8 mouse cellular contexts compared by ENCODE assay signal in the genomic region with DNA sequence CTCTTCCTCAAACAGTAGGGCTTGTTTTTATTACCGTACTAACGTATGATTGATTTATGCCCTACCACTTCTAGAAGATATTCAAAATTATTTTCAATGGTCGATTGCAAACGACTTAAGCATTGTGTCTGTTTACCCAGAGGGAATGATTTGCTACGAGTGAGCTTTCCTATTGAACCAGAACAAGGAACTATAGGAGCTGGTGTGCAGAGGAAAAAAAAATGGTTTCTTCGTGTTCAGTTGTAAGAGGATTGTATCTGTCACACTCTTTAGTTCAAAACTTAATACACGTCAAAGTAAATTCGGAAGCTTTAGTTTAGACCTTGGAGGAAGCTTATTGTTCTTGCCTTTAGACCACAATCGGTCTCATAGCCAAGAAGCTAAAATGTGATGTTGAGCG. TPM values are rescaled to one million over a fixed set of nuclear protein-coding genes. Genes with fewer than 3 reads are reported as not detected.
DNase-seq lines count a peak whose midpoint lies in the region; ATAC-seq and TF ChIP-seq lines count a peak whose summit lies in the region.

No protein-coding gene starts in this region.

- TF ChIP-seq CTCF in small intestine, adult 2 months (IDR thresholded peaks at IDR 0.05; ENCODE audit: extremely low read depth, insufficient read length, insufficient replicate concordance, low read depth, low read length), result no peak

- no peaks in the 10 kb centered on the region for H3K36me3 ChIP-seq in lung, embryonic 16.5 days (ENCODE audit: control insufficient read depth, insufficient read depth, low read length)
- H3K36me3 ChIP-seq in erythroblast, embryonic 14.5 days (ENCODE audit: control insufficient read depth), result peaks cover 15% of the 10 kb centered on the region
- H3K36me3 ChIP-seq in limb, embryonic 13.5 days, result no peaks in the 10 kb centered on the region
- H3K36me3 ChIP-seq in small intestine, adult 2 months (ENCODE audit: control insufficient read depth, insufficient read depth, low read length), result 0 out of 2 replicates have a peak, but pooled peaks cover 1% of the 10 kb centered on the region

- H3K27ac ChIP-seq in lung, embryonic 16.5 days (ENCODE audit: low read length), result peak overlapping the region; percentile 77
- peak overlapping the region; percentile 40; the same call in 1 of the 2 replicates for H3K27ac ChIP-seq in limb, embryonic 13.5 days
- peak overlapping the region; percentile 87 for H3K27ac ChIP-seq in small intestine, adult 2 months (ENCODE audit: insufficient read depth, low read depth, low read length)

- peak overlapping the region; percentile 62 for H3K4me2 ChIP-seq in lung, embryonic 16.5 days (ENCODE audit: low read depth, low read length)
- H3K4me2 ChIP-seq in limb, embryonic 13.5 days (replicated peaks), result peak overlapping the region; percentile 61

- ATAC-seq in lung, embryonic 16.5 days (ENCODE audit: low read depth), result 0 out of 2 replicates have a peak, but pooled peaks have one; percentile 2
- ATAC-seq in limb, embryonic 13.5 days (ENCODE audit: low FRiP score, low read depth), result peak; percentile 2; the same call in 1 of the 2 replicates

- 17% methylated on average over 10 of the region's 10 CpGs for WGBS in lung, embryonic 16.5 days
- 25% methylated on average over 10 of the region's 10 CpGs for WGBS in limb, embryonic 13.5 days
- WGBS in small intestine, adult 2 months, result 4% methylated on average over 10 of the region's 10 CpGs

- no peaks in the 10 kb centered on the region for H3K27me3 ChIP-seq in lung, embryonic 16.5 days (ENCODE audit: control insufficient read depth, insufficient read depth, low read depth, low read length)
- H3K27me3 ChIP-seq in erythroblast, embryonic 14.5 days (ENCODE audit: control insufficient read depth), result no peaks in the 10 kb centered on the region
- no peaks in the 10 kb centered on the region for H3K27me3 ChIP-seq in limb, embryonic 13.5 days
- H3K27me3 ChIP-seq in small intestine, adult 2 months (ENCODE audit: control insufficient read depth, insufficient read depth, low read length), result no peaks in the 10 kb centered on the region

- H3K4me1 ChIP-seq in lung, embryonic 16.5 days (replicated peaks; ENCODE audit: control insufficient read depth, insufficient read depth, low read length), result peaks cover 14% of the 10 kb centered on the region
- H3K4me1 ChIP-seq in erythroblast, embryonic 14.5 days (ENCODE audit: control insufficient read depth), result peaks cover 31% of the 10 kb centered on the region
- H3K4me1 ChIP-seq in limb, embryonic 13.5 days, result peaks cover 21% of the 10 kb centered on the region
- peaks cover 11% of the 10 kb centered on the region; the same call in 1 of the 2 replicates for H3K4me1 ChIP-seq in small intestine, adult 2 months (ENCODE audit: control insufficient read depth, insufficient read depth, insufficient read length, low read length)

- no peak for DNase-seq in lung, postnatal 4 days
- no peak for DNase-seq in ovary, adult 18-20 months (ENCODE audit: low spot score)
- DNase-seq in gastrocnemius, adult 8-10 months (ENCODE audit: low spot score in 2 of 2), result no peak
- no peak for DNase-seq in cerebellum, adult 9-11 months

- H3K9ac ChIP-seq in lung, embryonic 16.5 days (ENCODE audit: low read length), result peak overlapping the region; percentile 72
- H3K9ac ChIP-seq in limb, embryonic 13.5 days, result peak overlapping the region; percentile 72

- no peaks in the 10 kb centered on the region for H3K9me3 ChIP-seq in lung, embryonic 16.5 days (ENCODE audit: control insufficient read depth, low read length)
- H3K9me3 ChIP-seq in erythroblast, embryonic 14.5 days (ENCODE audit: control insufficient read depth, low read length), result no peaks in the 10 kb centered on the region
- no peaks in the 10 kb centered on the region for H3K9me3 ChIP-seq in limb, embryonic 13.5 days

- TF ChIP-seq POLR2A in small intestine, adult 2 months (IDR thresholded peaks at IDR 0.05; ENCODE audit: low read depth, low read length), result no peak

- peak overlapping the region; percentile 78 for H3K4me3 ChIP-seq in lung, embryonic 16.5 days (ENCODE audit: low read length)
- H3K4me3 ChIP-seq in erythroblast, embryonic 14.5 days (replicated peaks), result peak overlapping the region; percentile 94
- H3K4me3 ChIP-seq in limb, embryonic 13.5 days, result peak overlapping the region; percentile 84
- H3K4me3 ChIP-seq in small intestine, adult 2 months (ENCODE audit: low read depth, low read length), result peak overlapping the region; percentile 87

RNA-seq across cellular contexts. Expression of a gene that starts 28.4 kb away (rescaled TPM):
- polyA plus RNA-seq in lung, embryonic 16.5 days (2015; fragmentation: Nextera tagmentation; extraction: Ambion mirVana), result 43.4 and 46.4 TPM in 2 replicates
- polyA plus RNA-seq in erythroblast, embryonic 14.5 days (2012), result 0.67 and 0.74 TPM in 2 replicates
- polyA plus RNA-seq in limb, embryonic 13.5 days (2015; fragmentation: Nextera tagmentation; extraction: Ambion mirVana), result 35.5 and 36.8 TPM in 2 replicates
- polyA plus RNA-seq in small intestine, adult 2 months (2012; rRNA removed), result 43.4 and 112 TPM in 2 replicates
- total RNA-seq in gastrocnemius, adult 8-10 months (2022), result 100 to 1,000 TPM in 1 of 4 experiments, 10 to 100 TPM in 3; 89.7 to 104 (median 97.1) TPM

RNA-seq across cellular contexts. Expression of a gene that starts 58.5 kb away (rescaled TPM):
- 0.04 and 0.18 TPM in 2 replicates for polyA plus RNA-seq in lung, embryonic 16.5 days (2015; fragmentation: Nextera tagmentation; extraction: Ambion mirVana)
- not detected in 2 replicates for polyA plus RNA-seq in erythroblast, embryonic 14.5 days (2012)
- 0.05 TPM in 1 of 2 replicates, not detected in the other for polyA plus RNA-seq in limb, embryonic 13.5 days (2015; fragmentation: Nextera tagmentation; extraction: Ambion mirVana)
- polyA plus RNA-seq in small intestine, adult 2 months (2012; rRNA removed), result not detected in 2 replicates
- under 1 TPM; 0.07 to 0.31 (median 0.19) TPM for total RNA-seq in gastrocnemius, adult 8-10 months (2022)

Comparison
In these comparisons a context has a peak if more than half of its experiments do, and no peak if none do; other contexts are left out.
1. RNA of a gene that starts 28.4 kb away (polyA plus RNA-seq): 43.4 to 112 TPM in small intestine, adult 2 months, 43.4 to 46.4 TPM in lung, embryonic 16.5 days and 35.5 to 36.8 TPM in limb, embryonic 13.5 days; 0.67 to 0.74 TPM in erythroblast, embryonic 14.5 days; every median in the first group is over 10 times any median in the second.
2. Peak in every context shown above with its lines, with median percentiles within 50 percentile points of each other: H3K27ac ChIP-seq and H3K4me3 ChIP-seq.